Mouse (Mus musculus) stomach, embryonic 15.5 days (tissue): ENCODE results near the gene Col6a1. TPM values are rescaled to one million over a fixed set of nuclear protein-coding genes. Genes with fewer than 3 reads are reported as not detected.

Experiments
- ATAC-seq: fragments of 200-750 bp; cut with Nextera tagmentation; 2 replicates; pipeline ENCODE4 v1.8.0; 2017; ENCODE audit warnings: low read depth, moderate number of reproducible peaks, moderate TSS enrichment; ENCODE audit not compliant: insufficient read depth, low FRiP score
- H3K27ac ChIP-seq: fragments of 300-500 bp; sonication (generic); 2 replicates; pipeline ENCODE4 v1.5.1; 2015; ENCODE audit warnings: mild to moderate bottlenecking, inconsistent platforms
- H3K27me3 ChIP-seq: fragments of 300-500 bp; sonication (generic); replicated peaks from 2 replicates; pipeline ENCODE4 v1.6.1; 2015; ENCODE audit warnings: inconsistent platforms
- H3K36me3 ChIP-seq: fragments of 300-500 bp; sonication (generic); 2 replicates; pipeline ENCODE4 v1.6.1; 2015; ENCODE audit warnings: inconsistent platforms
- H3K4me1 ChIP-seq: fragments of 300-500 bp; sonication (generic); 2 replicates; pipeline ENCODE4 v1.6.1; 2015; ENCODE audit warnings: inconsistent platforms
- H3K4me2 ChIP-seq: fragments of 300-500 bp; sonication (generic); 2 replicates; pipeline ENCODE4 v1.6.1; 2015; ENCODE audit warnings: mild to moderate bottlenecking, inconsistent platforms
- H3K4me3 ChIP-seq: fragments of 300-500 bp; sonication (generic); replicated peaks from 2 replicates; pipeline ENCODE4 v1.5.1; 2015; ENCODE audit warnings: inconsistent platforms
- H3K9ac ChIP-seq: fragments of 300-500 bp; sonication (generic); 2 replicates; pipeline ENCODE4 v1.6.1; 2015; ENCODE audit warnings: inconsistent platforms
- H3K9me3 ChIP-seq: fragments of 300-500 bp; sonication (generic); 2 replicates; pipeline ENCODE4 v1.6.1; 2016; ENCODE audit warnings: inconsistent platforms
- WGBS: fragments of 180-500 bp; shearing (Covaris S2); methylation state at CpG from one replicate; pipeline ENCODE4 v1.1.7; 2015; 5-methylcytosine and 5-hydroxymethylcytosine counted together
- polyA plus RNA-seq: library from polyadenylated mRNA; unstranded; fragments of >200 nt; fragmentation: Nextera tagmentation; extraction: Ambion mirVana; gene quantifications from 2 replicates; pipeline ENCODE4 v1.2.1, GENCODE M21; 2015

Gene Col6a1
- polyA plus RNA-seq, 1 experiment from 2014 or later = 336 TPM

DNA sequence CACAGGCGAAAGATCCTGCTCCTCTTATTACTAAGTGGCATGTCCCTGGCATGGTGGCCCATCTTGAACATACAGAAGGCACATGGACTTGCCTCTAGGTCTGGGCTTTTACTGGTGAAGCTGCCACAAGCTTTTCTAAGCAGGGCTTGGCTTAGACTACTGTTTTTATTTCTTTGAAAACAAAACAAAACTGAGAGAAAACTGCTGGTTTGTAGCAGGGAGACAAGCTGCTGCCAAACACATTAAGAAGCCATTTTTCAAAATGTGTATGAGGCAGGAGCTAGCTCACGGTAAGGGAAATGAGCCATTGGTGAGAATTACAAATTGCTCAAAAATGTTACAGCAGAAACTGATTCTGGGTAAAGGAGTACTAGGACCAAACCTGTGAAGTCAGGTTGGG lies 24.5 kb downstream of the Col6a1 start:
- Histone ChIP-seq H3K36me3 (no peaks in the 10 kb centered on the region), H3K4me2 (no peak overlapping the region), H3K9me3 (no peaks in the 10 kb centered on the region), H3K27ac (peak overlapping the region; percentile 31; the same call in 1 of the 2 replicates), H3K4me3 (no peak overlapping the region), H3K27me3 (no peaks in the 10 kb centered on the region), H3K4me1 (no peaks in the 10 kb centered on the region), H3K9ac (no peak overlapping the region)
- 59% methylated on average over 2 of the region's 2 CpGs for WGBS
- no peak for ATAC-seq

DNA sequence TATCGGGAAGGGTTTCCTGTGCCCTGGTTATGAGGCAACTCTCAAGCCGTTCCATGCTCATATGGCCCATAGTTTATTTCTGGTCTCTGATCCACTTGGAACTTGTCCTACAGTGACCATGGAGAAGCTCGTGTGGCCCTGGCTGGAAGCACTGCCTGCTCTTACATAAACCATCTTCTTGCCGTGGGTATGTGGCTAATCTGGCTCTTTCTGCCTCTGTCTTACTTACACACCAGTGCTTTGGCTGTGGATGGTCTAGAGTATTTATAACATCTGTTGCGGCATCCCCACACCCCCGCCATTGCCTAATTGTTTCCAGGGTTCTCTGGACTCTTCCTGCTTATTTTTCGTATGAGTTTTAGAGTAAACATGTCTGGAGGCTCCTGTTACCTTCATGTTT lies 26.2 kb downstream of the Col6a1 start:
- H3K4me2 ChIP-seq = no peak overlapping the region
- no peak for ATAC-seq
- no peak overlapping the region for H3K4me3 ChIP-seq
- WGBS = 65% methylated on average over 7 of the region's 7 CpGs
- peaks cover 4% of the 10 kb centered on the region for H3K4me1 ChIP-seq
- no peak overlapping the region for H3K9ac ChIP-seq
- H3K27ac ChIP-seq = peak overlapping the region; percentile 46; the same call in 1 of the 2 replicates
- no peaks in the 10 kb centered on the region for H3K9me3 ChIP-seq
- H3K36me3 ChIP-seq = no peaks in the 10 kb centered on the region
- H3K27me3 ChIP-seq = no peaks in the 10 kb centered on the region

DNA sequence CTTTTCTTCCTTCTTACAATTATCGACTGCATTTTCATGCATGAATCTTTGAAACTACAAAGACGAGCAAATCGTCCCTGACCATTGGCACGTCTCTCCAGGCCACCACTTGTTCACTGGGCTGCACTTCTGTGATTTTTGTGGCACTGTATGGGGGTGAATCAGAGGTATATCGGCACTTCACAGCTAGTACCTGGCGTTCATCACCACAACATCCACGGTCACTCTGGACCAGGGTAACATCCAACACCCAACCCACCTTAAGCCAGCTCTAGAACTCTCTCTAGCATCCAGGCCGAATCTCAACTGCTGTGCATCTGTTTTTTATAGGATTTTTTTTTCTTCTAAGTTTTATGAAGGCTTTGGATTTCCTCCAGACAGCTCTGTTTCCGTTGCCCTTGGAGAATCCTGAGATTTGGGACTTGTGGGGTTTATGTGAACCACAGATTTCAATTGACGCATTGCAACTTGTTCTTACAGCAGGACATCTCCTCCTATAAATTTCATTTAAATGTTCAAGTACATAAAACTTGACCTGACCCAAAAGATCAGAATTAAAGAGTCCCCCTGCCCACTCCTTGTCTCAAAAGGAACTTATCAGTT lies 30.6 kb downstream of the Col6a1 start:
- ATAC-seq = no peak
- no peak overlapping the region for H3K4me3 ChIP-seq
- H3K9me3 ChIP-seq = no peaks in the 10 kb centered on the region
- 56% methylated on average over 10 of the region's 10 CpGs for WGBS
- H3K27me3 ChIP-seq = no peaks in the 10 kb centered on the region
- H3K4me2 ChIP-seq = no peak overlapping the region
- peak overlapping the region; percentile 84 for H3K27ac ChIP-seq
- no peaks in the 10 kb centered on the region for H3K36me3 ChIP-seq
- H3K4me1 ChIP-seq = peaks cover 7% of the 10 kb centered on the region
- H3K9ac ChIP-seq = no peak overlapping the region

DNA sequence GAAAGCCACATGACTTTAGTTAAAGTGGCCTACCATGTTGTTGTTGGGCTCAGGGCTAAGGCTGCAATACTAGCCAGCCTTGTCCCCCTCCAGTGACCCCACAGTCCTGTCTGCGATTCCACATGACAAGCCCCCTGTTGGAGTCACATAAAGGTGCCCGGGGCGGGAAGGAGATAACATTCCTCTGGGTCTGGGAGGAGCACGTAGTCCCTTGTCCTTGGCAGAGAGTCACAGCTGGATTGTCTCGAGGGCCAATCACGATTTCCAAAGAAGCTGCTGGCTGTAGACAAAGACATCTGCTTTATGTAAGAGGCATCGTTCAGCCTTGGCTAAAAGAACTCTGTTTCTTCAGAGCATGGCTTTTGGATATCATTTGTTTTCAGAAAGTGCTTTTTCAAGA lies 31.2 kb downstream of the Col6a1 start:
- 0 out of 2 replicates have a peak, but pooled peaks have one; percentile 56 for ATAC-seq
- Histone ChIP-seq H3K4me1 (peaks cover 7% of the 10 kb centered on the region), H3K4me2 (no peak overlapping the region), H3K36me3 (no peaks in the 10 kb centered on the region), H3K27me3 (no peaks in the 10 kb centered on the region), H3K4me3 (no peak overlapping the region), H3K9ac (no peak overlapping the region), H3K27ac (peak overlapping the region; percentile 84), H3K9me3 (no peaks in the 10 kb centered on the region)
- 13% methylated on average over 7 of the region's 7 CpGs for WGBS

DNA sequence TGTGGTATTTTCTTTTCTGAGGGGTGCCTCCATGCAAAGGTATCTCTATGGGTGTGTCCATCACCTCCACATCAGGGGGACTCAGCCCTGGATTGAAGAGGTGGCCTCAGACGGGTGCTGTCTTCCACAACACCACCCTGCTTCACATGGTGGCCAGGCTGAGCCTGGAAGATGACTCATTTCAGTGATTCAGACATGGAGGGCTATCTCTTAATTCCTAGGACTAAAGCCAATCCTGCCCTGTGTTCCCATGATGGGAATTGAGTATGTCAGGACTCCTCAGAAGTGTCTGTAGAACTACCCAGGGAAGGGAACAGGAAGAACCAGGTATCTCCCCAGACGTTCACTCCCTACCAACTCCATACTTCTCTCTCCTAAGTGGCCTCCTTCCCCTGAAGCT lies 32.5 kb downstream of the Col6a1 start:
- peaks cover 7% of the 10 kb centered on the region for H3K4me1 ChIP-seq
- ATAC-seq = no peak
- H3K36me3 ChIP-seq = no peaks in the 10 kb centered on the region
- H3K9ac ChIP-seq = no peak overlapping the region
- no peak overlapping the region for H3K4me2 ChIP-seq
- no peak overlapping the region for H3K27ac ChIP-seq
- H3K27me3 ChIP-seq = no peaks in the 10 kb centered on the region
- H3K9me3 ChIP-seq = no peaks in the 10 kb centered on the region
- no peak overlapping the region for H3K4me3 ChIP-seq
- 74% methylated on average over 2 of the region's 2 CpGs for WGBS

DNA sequence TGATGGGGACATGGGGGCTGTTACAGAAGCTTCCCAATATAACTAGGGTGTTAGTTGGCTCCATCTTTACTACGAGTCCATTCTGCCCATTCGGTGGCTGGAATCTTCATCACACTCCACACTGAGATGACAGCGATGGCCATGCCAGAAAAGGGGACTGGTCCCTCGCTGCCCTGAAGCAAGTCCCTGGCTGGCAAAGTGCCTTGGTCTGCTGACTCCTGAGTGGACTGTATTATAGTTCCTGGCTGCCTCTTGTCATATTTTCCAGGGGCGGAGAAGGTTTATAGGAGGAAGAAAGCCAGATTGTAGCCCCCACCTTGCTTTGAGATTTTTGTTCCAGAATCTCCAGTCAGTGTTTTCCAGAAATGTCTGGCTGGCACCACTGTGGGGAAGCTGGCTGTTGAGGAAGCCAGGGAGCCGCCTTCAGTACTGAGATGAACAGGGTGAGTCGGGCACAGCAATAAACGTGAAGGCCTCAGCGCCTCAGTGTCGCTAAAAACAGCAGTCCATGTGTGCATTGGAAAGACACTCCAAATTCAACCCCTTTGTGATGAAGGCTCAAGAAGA lies 40.4 kb downstream of the Col6a1 start:
- 88% methylated on average over 10 of the region's 10 CpGs for WGBS
- no peaks in the 10 kb centered on the region for H3K27me3 ChIP-seq
- no peak overlapping the region for H3K27ac ChIP-seq
- no peaks in the 10 kb centered on the region for H3K9me3 ChIP-seq
- no peak overlapping the region for H3K9ac ChIP-seq
- H3K4me2 ChIP-seq = no peak overlapping the region
- no peak for ATAC-seq
- H3K36me3 ChIP-seq = no peaks in the 10 kb centered on the region
- peaks cover 20% of the 10 kb centered on the region; the same call in 1 of the 2 replicates for H3K4me1 ChIP-seq
- no peak overlapping the region for H3K4me3 ChIP-seq

- H3K4me1 ChIP-seq = peaks cover 25% of the 10 kb centered on the region; the same call in 1 of the 2 replicates
- H3K9me3 ChIP-seq = no peaks in the 10 kb centered on the region
- H3K9ac ChIP-seq = no peak overlapping the region
- H3K27me3 ChIP-seq = no peaks in the 10 kb centered on the region
- no peaks in the 10 kb centered on the region for H3K36me3 ChIP-seq
- peak overlapping the region; percentile 55 for H3K27ac ChIP-seq
- H3K4me2 ChIP-seq = no peak overlapping the region
- WGBS = 47% methylated on average over 12 of the region's 12 CpGs
- no peak overlapping the region for H3K4me3 ChIP-seq
- no peak for ATAC-seq
Observed at GRCm38 (mm10) chr10:76683977-76684376, 42.0 kb downstream of the Col6a1 start.

GRCm38 (mm10) chr10:76683461-76683860 lies 42.5 kb downstream of the Col6a1 start:
- ATAC-seq = no peak
- no peaks in the 10 kb centered on the region for H3K9me3 ChIP-seq
- H3K27ac ChIP-seq = peak overlapping the region; percentile 55; the same call in 1 of the 2 replicates
- no peaks in the 10 kb centered on the region for H3K27me3 ChIP-seq
- H3K9ac ChIP-seq = no peak overlapping the region
- WGBS = 49% methylated on average over 7 of the region's 7 CpGs
- H3K4me1 ChIP-seq = peaks cover 25% of the 10 kb centered on the region; the same call in 1 of the 2 replicates
- no peak overlapping the region for H3K4me3 ChIP-seq
- H3K4me2 ChIP-seq = no peak overlapping the region
- H3K36me3 ChIP-seq = no peaks in the 10 kb centered on the region

GRCm38 (mm10) chr10:76681882-76682281 lies 44.1 kb downstream of the Col6a1 start:
- no peak overlapping the region for H3K9ac ChIP-seq
- 71% methylated on average over 3 of the region's 3 CpGs for WGBS
- H3K4me3 ChIP-seq = no peak overlapping the region
- no peak overlapping the region for H3K4me2 ChIP-seq
- H3K36me3 ChIP-seq = no peaks in the 10 kb centered on the region
- 0 out of 2 replicates have a peak, but pooled peaks have one; percentile 6 for ATAC-seq
- no peaks in the 10 kb centered on the region for H3K9me3 ChIP-seq
- no peaks in the 10 kb centered on the region for H3K27me3 ChIP-seq
- H3K27ac ChIP-seq = peak overlapping the region; percentile 90
- H3K4me1 ChIP-seq = peaks cover 25% of the 10 kb centered on the region; the same call in 1 of the 2 replicates

GRCm38 (mm10) chr10:76680758-76681650 lies 45.0 kb downstream of the Col6a1 start:
- Histone ChIP-seq H3K27me3 (no peaks in the 10 kb centered on the region), H3K4me3 (no peak overlapping the region), H3K9ac (no peak overlapping the region), H3K36me3 (no peaks in the 10 kb centered on the region), H3K4me1 (peaks cover 25% of the 10 kb centered on the region; the same call in 1 of the 2 replicates), H3K27ac (peak overlapping the region; percentile 90), H3K4me2 (no peak overlapping the region), H3K9me3 (no peaks in the 10 kb centered on the region)
- WGBS = 70% methylated on average over 6 of the region's 6 CpGs
- peak; percentile 80 for ATAC-seq

DNA sequence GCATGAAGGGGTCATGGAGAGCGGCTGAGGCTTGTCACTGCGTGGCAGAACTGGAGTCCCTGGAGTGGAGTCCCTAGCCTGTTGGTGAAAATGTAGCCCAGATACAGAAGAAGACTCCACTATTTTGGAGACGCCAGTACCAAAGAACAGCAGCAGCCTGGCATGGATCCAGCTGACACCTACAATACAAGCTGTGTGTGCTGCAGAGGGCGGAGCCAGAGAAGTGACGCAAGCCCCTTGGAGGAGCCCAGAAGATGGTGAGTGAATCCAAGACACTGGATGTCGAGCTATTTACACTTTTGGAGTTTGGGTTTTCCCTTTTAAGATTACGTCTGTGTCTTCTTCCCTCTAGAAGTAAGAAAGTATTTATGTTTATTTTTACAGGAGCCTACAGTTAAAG lies 47.8 kb downstream of the Col6a1 start:
- ATAC-seq = no peak
- 56% methylated on average over 7 of the region's 7 CpGs for WGBS
- no peaks in the 10 kb centered on the region for H3K27me3 ChIP-seq
- peaks cover 21% of the 10 kb centered on the region; the same call in 1 of the 2 replicates for H3K4me1 ChIP-seq
- no peak overlapping the region for H3K9ac ChIP-seq
- H3K4me3 ChIP-seq = no peak overlapping the region
- no peaks in the 10 kb centered on the region for H3K36me3 ChIP-seq
- peak overlapping the region; percentile 40; the same call in 1 of the 2 replicates for H3K27ac ChIP-seq
- H3K4me2 ChIP-seq = no peak overlapping the region
- H3K9me3 ChIP-seq = no peaks in the 10 kb centered on the region

DNA sequence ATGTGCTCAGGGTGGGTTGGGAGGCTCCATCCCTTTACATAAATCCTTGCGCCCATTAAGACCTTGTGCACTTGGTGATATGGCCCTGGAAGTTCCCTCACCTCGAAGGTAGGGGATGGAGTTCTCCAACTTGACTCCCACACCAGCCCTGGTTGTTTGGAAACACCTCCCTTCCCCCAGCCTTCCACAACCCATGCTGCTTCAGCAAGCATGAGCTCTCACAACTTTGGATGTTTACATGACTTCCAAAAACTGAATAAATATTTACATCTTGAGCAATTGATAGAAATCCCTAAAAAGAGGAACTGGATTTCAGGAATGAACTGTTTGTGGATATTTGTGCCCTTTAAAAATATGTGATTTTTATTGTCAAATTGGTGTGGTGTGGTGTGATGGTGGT lies 50.7 kb downstream of the Col6a1 start:
- Histone ChIP-seq H3K9me3 (no peaks in the 10 kb centered on the region), H3K4me2 (no peak overlapping the region), H3K27ac (no peak overlapping the region), H3K4me1 (peaks cover 6% of the 10 kb centered on the region; the same call in 1 of the 2 replicates), H3K36me3 (no peaks in the 10 kb centered on the region), H3K9ac (no peak overlapping the region), H3K27me3 (no peaks in the 10 kb centered on the region), H3K4me3 (no peak overlapping the region)
- no peak for ATAC-seq
- 47% methylated on average over 2 of the region's 2 CpGs for WGBS
